Mouse (Mus musculus) frontal cortex, postnatal 25 days (tissue): ENCODE measurements around the gene Lpcat3.
"Not testable (repeated sequence)": the region's sequence is repeated elsewhere in the genome, so short reads cannot be mapped to it uniquely, and the experiment has no call there.

Source experiments
- DNase-seq, 2 experiments: peaks; one replicate each; pipeline ENCODE4 v3.0.0; 2022; ENCODE audit warnings: low spot score in 2 of 2

The Lpcat3 gene

DNA sequence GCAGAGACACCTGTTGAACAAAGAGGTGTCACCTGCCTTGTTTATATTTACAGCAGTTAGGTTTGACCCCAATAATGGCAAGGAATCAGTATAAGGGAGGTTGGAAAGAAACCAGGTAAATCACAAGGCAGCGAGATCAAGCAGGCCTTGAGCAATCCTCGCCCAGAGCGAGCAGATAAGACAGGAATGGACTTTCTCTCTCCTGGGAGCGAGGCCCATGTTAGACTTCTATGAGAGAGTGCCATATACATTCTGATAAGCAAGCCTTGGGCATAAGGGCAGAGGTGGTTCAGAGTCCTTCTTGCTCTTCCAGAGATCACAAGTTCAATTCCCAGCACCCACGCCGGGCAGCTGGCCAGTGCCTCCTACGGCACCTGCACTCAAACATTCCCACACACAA is 15.9 kb downstream of the Lpcat3 start:
- DNase-seq: no peak

DNA sequence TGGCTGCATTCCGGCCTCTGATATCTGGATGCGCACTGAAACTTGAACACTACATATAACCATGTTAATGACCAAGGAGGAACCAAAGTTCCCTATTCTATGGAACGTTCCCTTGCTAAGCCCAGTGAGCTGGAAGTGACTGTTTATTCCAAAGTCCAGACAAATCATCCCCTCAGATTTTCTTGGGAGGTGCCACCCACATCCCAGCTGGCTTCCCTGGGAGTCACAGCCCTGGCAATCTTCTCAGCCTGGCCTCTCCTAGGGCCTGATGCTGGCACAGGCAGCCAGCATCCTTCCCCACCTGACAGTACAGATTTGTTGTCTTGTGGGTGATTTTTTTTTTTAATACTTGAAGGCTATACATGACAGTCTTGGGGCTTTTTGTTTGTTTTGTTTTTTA is 16.7 kb downstream of the Lpcat3 start:
- DNase-seq: no peak

DNA sequence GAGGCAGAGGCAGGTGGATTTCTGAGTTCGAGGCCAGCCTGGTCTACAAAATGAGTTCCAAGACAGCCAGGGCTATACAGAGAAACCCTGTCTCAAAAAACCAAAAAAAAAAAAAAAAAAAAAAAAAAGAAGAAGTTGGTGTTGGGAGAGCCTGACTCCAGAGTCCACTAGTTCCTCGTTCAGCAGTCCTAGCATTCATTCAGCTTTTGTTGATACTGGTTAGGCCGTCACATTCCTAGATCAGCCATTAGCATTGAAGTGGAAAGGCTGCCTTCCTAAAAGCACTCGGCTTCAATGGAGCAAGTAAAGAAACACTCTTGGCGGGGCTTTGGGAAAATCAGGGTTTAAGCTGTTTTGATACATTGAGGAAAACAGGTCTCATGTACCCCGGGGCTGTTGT is 19.5 kb downstream of the Lpcat3 start:
- not testable (repeated sequence) for DNase-seq

DNA sequence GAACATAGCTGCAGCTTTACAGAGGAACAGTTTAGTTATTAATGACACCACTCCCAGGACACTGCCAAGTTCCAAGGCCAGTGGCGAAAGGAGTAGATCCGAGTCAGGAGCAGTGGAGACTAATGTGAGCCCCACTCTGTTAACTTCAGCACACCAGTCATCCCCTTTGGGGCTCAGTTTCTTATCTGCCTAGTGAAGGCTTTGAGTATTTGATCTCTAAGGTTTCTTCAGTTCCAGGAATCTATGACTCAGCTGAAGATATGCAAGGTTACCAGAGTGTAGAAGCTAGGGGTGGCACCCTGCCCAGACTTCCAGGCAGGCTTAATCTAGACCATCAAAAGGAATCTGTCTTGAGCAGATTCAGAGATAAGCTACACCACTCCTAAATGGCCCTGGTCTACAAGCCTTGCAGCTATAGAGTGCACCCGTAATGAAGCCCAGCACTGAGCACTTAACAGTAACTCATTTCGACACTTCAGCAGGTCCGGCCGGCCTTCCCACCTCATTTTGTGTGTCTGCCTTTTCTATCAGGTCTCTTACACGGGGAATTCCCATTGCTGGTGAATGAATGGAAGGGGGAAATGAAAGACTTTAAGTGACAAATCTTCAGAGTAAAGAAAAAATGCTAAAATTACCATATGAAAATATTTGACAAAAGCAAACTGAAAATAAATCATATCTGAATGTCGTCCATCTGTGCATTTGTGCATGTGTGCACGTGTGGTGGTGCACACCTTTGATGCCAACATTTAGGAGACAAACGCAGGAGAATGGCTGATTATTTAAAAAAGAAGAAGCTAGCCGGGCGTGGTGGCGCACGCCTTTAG is 21.0 kb downstream of the Lpcat3 start:
- no peak for DNase-seq

DNA sequence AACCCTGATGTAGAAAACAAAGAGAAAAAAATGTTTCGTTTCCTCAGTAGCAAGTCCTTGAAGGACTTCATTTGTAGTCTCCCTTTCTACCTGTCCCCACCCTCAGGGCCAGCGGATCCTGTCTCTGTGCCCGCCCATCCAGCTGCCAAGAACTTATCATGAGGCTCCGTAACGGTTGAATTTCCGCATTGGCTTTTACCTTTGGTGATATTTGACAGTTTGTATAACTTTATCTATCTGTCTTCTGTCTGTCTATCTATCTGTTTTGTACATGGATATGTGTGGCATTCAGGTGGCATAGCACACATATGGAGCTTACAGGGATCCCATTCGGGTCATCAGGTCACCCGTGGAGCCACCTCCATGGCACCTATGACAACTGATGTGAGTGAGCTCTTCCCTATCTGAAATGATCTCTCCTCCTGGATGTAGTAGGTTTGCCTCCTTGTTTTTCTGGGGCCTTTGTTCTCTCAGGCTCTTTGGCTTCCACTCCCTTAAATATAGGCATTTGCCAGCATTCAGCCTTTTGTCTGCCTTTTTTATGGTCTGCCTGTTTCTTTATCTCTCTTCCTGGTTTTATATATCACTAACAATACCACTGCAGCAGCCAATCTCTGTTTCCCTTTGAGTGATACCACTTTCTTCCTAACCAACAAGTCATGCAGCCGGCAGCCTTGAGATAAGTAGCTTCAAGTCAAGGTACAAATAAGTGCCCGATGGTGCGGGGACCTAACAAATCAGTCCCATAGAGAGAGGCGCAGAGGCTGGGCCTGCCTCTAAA is 23.0 kb downstream of the Lpcat3 start:
- DNase-seq: no peak

DNA sequence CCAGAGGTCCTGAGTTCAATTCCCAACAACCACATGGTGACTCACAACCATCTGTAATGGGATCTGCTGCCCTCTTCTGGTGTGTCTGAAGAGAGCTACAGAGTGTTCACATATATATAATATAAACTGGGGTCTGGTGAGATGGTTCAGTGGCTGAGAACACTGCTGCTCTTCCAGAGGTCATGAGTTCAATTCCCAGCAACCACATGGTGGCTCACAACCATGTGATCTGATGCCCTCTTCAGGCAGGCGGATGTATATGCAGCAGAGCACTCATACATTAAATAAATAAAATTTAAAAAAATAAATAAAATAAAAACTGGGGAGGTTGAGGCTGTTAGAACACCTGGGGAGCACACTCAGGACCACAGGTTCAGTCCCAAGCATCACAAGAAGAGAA is 23.8 kb downstream of the Lpcat3 start:
- not testable (repeated sequence) for DNase-seq

DNA sequence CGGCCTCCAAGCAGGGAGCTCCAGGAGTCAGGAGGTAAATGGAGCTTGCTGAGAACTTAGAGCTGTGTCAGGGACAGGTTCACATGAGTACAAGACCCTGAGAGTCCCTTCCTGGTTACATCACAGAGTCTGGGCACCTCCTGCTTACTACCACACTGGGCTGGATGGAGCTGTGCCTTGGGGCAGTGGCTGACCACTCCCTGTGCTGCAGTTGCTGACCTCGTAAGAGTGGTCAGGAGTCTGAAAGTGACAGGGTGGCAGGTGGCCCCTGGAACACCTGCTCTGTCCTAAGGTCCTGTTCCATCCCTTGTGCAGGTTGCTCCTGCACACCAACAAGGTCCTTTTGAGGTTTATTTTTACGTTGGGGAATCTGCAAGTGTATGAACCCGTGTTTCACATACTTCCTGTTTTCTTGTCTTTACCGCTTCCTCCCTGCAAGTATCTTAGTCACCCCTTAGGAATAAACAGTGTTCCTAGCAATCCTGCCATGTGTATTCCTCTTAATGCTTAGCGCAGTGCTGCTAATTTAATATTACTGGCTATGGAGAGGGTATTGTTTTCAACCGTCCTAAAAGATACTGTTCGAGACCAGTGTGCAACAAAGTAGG is 25.4 kb downstream of the Lpcat3 start:
- DNase-seq: no peak

DNA sequence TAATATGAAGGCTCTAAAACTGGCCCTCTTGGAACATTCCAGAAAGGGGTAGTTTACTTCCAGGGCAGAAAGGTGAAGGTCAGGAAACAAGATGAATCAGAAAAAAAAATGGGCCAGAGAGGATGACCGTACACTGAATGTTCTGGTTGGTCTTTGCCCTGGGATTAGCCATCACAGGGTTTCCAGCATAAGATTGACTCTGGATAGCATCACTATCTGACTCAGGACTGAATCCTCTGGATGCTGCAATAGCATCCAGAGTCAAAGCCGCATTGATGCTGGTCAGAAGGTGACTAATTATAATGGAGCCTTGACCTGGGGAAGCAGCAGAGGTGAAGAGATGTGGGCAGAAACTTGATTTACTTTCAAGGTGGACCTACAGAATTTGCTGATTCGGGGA is 26.2 kb downstream of the Lpcat3 start:
- no peak for DNase-seq

DNA sequence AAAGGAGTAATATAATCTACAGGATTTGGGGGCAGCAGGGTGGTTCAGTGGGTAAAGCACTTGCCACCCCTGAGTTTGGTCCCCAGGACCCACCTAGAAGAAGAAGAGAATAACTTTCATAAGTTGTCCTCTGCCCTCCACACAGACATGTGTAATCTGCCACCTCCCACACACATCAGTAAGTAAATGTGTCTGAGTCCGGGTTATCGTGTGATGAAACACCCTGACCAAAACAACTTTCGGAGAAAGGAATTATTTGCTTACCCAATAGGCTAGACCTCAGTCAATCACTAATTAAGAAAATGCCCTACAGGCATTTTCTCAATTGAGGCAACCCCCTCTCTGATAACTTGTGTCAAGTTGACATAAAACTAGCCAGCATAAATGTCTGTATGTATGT is 27.7 kb downstream of the Lpcat3 start:
- DNase-seq: no peak

DNA sequence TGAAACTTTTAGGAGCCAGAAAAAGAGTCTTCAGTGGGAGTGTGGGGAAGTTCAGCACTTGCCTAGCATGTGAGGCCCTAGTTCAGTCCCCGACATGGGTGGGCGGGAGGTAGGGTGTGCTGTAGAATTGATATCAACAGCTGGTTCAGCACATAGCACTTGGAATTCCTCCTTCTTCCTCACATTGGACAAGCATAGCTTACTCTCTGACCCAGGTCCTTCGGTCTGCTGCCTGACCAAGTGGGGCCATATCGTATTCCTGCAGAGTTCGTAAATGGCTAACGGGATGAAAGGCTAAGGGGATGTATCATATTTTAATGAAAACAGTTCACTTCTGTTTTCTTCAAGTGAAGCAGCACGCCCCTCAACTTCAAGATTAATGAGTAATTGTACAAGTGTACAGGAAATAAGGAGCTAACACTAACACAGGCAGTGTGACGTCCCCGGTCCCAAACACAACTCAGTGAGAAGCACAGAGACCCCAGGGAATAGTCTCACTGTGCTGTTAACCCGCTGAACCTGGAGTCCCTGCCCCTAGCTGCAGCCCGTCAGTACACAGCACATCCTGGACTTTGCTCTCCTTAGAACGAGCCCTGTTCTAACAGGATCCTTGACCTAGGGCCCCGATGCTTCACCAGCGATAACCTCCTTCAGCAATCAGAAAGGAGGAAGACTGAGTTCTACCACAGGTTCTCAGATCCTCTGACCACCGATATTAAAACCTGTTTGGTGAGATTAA is 30.6 kb downstream of the Lpcat3 start:
- DNase-seq: no peak

DNA sequence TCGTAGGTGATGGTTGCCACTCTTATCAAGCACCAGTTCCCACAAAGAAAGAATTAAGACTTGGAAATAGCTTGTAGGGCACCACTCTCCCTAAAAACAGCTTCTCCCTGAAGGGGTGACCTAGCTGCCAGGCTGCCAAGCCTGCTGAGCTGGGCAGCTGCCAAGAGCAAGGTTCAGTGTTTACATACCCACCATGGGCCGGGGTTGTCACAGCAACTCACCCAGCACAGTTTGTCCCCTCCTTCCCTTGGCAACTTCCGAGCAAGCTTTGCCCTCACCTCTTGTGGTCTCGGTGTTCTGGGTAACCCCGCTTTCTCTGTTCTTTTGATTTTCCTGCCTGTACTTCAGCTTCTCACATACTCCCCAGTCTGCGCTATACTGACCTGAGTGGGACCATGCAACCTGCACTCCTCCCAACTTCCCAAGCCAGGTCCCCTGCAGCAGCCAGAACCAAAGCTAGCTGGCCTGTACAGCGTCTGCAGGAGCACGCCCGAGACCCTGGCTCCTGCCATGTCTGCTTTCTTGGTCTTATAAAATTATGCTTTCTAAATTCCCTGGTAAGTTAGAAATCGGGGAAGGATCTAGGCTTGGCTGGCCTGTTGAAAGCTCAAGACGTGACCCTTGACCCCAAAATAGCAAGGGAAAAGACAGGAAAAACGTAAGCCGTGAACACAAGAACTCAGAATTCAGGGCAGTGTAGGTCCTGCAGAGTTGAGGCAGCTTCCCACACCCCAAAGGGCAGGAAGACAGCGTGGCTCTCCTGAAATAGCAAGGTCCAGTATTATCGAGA is 31.5 kb downstream of the Lpcat3 start:
- DNase-seq: no peak

DNA sequence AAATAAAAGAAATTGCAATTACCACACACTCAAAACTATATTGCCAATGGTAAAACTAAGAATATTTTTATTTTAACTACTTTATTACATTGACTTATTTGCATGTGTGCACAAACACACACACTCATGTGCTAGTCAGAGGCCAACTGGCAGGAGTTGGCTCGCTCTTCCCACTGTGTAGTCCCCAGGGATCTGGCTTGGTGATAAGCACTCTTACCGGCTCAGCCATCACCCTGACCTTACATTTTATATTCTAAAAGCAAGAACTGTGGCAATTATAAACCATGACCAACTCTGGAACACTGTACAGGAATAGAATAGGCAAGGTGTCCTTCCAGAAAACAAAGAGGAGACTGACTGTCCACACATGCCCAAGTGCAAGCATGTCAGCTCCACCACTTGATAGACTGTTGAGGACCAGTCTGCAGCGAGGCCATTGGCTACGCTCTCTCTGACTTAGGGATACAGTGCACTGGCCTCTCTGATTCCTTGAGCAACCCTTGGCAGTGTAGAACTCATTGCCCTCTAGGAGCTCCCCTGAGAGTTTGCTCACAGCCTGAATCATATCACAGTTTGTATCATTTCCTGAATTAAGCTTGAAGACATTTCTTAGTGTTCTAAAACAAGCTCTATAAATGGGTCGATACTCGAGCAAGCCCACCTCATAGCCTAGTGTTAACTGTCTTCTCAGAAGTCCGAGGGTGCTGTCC is 33.8 kb downstream of the Lpcat3 start:
- DNase-seq: no peak

DNA sequence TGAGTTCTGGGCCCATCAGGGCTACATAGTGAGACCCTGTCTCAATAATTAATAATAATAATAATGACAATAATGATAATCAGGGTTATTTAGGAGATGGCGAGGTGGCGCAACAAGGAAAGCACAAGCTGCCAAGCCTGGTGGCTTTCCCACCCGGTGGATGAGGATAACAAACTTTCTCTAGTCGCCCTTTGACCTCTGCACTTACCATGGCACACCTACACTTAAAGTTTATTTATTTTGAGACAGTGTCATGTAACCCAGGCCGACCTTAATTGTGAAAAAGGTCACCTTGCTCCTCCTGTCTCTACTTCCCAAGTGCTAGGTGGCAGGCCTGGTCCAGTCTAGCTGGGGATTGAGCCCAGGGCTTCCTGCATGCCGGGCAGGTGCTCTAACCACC is 35.9 kb downstream of the Lpcat3 start:
- DNase-seq: no peak

DNA sequence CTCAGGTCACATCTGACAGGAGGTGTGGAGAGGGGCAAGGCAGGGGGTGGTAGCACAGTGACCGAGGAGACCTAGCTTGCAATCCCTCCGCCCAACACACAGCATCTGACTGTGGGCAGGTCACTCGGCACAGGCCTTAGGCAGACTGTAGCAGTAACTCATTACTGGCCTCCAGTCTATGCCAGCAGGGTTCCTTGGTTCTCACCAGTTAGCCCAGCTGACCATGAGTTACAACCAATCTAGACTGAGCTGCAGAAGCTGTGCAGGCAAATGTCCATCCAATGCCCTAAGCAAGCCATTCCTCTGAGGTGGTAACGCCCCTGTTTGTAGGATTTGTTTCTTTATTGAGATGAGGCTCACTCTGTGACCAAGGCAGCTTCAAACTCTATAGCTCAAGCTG is 36.5 kb downstream of the Lpcat3 start:
- DNase-seq: no peak

DNA sequence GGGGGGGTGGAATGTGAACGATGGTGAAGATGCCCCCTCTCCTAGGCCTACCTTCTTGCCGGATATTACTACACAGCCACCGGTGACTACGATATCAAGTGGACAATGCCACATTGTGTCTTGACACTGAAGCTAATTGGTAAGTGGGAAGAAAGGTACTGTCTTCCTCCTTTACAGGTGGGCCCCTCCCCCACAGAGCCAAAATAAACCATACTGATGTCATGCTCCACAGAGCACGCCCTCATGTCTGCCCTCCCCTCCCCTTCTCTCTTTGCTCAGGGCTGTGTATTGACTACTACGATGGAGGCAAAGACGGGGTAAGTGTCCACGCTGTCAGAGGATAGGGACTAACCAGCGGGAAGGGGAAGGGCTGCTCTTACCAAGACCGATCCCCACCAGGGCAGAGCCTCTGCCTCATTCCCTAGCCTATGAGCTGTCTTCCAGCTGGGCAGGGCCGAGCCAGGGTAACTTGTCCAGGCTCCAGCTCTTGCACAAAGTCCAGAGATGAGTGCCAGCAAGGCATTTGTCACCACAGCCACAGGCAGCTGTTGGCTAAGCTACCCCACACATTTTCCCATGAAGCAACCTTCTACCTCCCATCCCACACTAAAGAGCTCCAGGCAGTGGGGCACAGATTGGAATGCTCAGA is 37.3 kb downstream of the Lpcat3 start:
- no peak for DNase-seq

DNA sequence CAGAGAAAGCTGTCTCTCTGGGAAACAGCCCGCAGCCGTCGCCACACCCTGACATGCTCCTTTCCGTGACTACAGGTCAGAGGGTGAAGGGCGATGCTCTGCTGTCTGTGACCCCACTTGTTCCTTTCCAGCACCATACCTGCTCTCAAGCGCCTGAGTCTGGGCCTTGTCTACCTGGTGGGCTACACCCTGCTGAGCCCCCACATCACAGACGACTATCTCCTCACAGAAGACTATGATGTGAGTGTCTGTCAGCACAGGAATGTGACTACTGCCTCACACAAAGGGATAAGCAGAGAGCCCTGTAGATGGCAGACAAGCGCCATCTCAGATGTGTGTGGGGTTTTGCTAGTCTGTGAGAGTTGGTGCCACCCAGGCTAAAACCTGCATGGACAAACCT is 38.5 kb downstream of the Lpcat3 start:
- no peak for DNase-seq

DNA sequence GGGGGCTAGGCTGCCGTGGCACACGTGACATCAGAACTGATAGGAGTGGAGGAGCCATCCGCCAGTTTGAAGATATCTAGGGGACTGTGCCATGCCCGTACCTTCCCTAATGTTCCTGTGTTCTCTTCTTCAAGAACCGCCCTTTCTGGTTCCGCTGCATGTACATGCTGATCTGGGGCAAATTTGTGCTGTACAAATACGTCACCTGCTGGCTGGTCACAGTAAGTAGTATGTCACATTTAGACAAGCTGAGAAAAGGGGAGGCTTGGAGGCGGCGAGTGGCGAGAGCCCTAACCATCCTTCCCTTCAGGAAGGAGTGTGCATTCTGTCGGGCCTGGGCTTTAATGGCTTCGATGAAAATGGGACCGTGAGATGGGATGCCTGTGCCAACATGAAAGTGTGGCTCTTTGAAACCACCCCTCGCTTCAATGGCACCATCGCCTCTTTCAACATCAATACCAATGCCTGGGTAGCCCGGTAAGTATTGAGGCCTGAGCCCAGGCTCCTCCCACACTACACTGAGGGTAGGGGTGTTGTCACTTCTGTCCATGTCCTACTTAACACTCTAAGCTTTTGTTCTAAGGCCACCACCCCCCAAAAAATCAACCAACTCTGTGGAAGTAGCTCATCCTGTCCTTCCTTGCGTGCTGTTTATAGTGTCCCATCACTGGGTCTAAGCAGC is 39.4 kb downstream of the Lpcat3 start:
- no peak for DNase-seq

DNA sequence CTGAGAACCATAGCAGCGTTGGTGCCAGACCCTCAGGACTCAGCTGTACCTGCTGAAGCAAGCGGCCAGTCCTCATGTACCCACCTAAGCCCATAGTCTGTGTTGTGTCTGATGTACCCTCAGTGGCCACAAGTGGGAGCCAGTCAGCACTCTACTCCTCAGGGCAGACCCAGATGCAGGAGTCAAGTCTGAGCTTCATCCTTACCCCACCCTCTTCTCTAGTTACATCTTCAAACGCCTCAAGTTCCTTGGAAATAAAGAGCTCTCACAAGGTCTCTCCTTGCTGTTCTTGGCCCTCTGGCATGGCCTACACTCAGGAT is 39.9 kb downstream of the Lpcat3 start:
- DNase-seq: peak; percentile 61 to 65

DNA sequence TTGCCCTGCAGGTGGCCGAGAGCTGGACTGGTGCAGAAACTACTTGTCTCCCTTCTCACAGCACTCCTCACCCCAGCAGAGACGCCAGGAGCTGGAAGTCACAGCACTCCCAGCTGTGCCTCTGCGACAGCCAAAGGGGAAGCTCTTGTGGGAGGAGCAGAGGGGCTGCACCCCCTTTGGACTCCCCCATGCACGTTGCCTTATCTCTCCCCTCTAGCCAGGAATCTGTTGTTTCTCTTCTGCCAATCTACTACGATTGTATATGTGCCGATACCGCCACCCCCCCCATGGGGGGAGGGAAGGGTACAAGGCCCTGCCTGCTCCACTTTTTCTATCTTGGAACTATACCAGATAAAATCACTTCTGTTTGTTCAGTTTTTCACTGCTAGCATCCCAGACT is 41.0 kb downstream of the Lpcat3 start:
- no peak for DNase-seq

DNA sequence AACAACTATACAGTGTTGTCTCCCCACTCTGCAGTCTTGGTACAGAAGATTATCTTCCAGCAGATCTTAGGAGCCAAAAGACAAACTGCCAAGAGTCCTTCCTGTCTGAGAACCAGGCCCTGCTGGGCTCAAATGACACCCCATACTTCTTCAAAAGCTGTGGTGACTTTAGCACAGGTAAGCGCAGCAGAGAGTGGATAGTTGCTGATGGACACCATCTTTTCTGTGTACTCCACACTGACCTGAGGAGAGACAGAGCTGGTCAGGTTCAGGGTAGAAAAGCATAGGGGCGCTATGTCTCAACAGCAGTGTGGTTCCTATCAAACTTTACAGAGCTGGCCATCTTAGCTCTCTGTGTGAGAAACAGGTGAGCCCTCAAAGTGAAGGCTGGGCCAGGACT is 41.6 kb downstream of the Lpcat3 start:
- no peak for DNase-seq
